Mouse (Mus musculus) heart, postnatal 25 days (tissue): Measurements from ENCODE around the gene D630045J12Rik. TPM values are rescaled to one million over a fixed set of nuclear protein-coding genes. Genes with fewer than 3 reads are reported as not detected.

Source experiments
- DNase-seq: peaks from one replicate; pipeline ENCODE4 v3.0.0; 2022; ENCODE audit warnings: low spot score
- intact Hi-C: fragments of 180-260 bp; cut with DNase I; formaldehyde crosslinking; loops from one replicate; pipeline ENCODE4 v1.15.1; 2025
- total RNA-seq, 2 experiments: library from RNA; stranded (reverse); gene quantifications; 2 replicates each; pipeline ENCODE4 v1.2.3; 2021

The D630045J12Rik gene
- total RNA-seq, 2 experiments from 2014 or later: 1.2 to 1.7 TPM

DNA sequence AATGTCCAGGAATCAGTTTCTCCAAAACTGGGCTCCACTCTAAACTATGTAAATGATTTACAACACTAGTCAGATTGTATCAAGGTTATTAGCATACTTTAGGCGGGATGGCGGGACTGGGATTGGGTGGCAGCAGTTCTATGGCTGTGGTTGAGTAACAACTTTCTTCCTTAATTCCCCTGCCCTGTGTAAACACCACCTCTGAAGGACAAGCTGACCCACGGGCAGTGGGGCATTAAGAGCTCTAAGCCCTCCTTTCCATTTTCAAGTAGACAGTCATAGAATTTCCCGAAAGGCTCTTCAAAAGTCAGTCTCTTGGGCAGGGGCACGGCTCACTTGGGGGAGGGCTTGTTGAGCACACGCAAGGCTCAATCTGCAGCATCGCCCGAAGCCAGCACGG lies 142.9 kb downstream of the D630045J12Rik start:
- no peak for DNase-seq
- intact Hi-C loops: no loop called here

DNA sequence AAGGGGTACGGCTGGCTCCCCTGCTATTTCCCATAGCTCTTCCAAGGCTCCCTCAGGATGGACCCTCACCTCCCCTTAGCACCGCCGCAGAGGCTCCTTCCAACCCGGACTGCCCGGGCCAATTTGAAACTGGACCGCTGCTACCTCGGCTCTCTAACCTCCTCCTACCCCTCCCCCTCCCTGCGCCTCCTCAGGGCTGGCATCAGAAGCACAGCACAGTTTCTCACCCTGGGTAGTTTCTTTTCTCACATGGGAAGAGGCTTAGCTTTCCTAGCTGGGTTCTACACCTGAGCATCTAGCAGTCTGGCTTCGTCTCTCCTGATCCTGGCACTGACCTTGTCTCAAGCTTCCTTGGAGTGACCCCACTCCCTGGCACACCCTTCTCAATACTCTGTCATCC lies 143.9 kb downstream of the D630045J12Rik start:
- intact Hi-C loops: no loop called here
- DNase-seq: no peak

DNA sequence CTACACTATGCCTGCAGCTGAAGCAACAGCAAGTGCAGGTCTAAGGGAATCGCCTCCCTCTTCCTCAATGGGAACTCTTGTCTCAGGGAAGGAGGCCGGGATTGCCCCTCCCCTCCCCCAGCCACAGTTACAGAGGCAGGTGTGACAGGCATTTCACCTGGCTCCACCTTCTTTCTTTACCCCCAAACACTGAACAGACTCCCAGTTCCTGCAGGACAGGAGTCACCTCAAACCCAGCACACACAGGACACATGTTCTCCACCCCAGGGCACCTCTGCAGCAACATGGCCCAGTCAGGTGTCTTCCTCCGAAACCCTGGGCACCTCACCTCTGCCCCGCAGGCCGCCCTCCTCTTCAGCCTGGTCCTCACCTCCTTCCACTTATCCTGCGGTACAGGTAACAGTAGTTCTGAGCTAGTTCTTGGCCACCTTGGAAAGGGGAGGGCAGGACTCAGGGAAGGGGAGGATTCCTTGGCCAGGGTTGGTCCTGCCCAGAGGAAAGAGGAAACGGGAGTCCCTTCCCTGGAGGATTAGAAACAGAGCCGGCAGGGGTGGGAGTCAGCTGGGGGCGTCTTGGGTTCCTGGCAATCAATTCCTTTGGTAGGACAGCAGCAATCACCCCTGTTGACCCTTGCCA lies 144.5 kb downstream of the D630045J12Rik start, which contains the start of gene Tmem213:
Tmem213 (plus strand) TSS at position 96 of the 636 bp plus-strand sequence.
- intact Hi-C loops: no loop called here
- no peak for DNase-seq

DNA sequence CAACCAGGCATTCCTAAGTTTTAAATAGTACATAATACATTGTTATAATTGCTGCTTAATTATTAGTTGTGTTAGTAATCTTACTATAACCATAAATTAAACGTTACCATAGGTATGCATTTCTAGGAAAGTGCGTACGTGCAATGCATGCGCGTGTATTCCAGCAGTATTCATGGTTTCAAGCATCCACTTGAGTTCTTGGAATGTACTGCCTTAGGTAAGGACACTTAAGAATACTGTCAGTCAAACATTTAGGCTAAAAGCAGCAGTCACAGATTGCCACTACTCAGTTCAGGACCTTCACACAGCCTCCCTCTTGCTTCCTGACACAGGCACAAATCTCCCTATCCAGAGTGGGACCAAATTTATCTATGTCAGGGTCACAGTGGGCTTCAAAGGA lies 145.4 kb downstream of the D630045J12Rik start:
- no peak for DNase-seq
- intact Hi-C loops: no loop called here

DNA sequence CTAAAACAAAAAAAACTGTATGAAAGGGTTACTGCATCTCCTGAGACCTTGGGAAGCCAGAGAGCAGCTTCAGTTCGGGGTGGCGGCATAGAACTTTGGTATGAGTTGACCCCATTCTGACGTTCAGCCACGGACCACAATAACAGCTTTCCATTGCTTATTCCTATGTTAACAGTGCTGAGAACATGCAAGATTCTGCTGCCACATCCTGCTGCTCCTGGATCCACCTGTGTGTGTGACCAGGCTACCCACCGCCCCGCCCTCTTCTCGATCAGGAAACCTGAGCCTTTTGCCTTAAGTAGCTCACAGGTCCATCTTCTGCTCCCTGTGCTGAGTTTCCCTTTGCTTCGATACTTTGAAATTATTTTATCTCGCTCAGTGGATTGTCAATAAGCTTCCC lies 147.9 kb downstream of the D630045J12Rik start:
- DNase-seq: no peak
- intact Hi-C loops: no loop called here

DNA sequence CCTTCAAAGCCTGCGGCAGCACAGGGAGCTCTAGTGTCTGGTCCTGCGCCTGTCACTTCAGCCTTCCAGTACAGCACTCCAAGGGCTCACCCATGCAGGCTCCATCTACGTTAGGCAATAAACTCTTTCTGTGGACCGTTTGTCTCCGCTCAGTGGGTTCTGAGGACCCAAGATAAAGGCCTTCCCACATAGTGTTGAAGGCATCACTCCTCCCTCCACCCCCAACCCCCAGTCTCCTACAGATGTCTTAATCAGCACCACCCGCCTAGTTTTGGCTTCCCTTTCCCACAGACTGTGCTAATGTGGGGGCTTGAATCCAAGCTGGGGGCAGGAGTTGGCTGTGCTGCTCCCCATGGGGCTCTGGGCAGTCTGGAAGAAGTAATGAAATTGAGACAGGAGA lies 150.0 kb downstream of the D630045J12Rik start:
- DNase-seq: no peak
- intact Hi-C loops: no loop called here

DNA sequence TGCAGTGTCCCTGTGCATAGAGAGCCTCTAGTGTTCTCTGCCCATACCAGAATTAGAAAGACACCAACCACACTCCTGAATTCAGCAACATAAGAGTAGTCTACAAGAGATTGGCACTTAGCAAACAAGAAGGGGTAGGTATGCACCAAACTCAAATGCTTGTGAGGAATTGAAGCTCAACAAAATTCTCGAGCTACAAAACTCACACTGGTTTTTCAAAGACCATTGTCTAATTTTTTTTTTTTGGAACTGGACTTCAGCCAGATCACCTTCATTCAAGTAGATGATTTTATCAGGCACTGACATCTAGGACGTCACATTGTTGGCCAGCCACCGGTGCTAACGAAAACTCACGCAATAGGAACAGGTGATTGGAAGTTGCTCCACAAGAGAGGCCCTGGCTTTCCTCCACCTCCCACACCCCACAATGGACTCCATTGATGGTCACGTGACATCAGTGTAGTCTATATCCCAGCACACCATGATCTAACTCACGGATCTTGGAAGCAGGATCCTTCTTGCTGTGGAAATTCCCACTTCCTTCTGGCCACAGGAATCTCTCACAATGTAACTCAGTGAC lies 151.5 kb downstream of the D630045J12Rik start:
- no peak for DNase-seq
- intact Hi-C loops: no loop called here

DNA sequence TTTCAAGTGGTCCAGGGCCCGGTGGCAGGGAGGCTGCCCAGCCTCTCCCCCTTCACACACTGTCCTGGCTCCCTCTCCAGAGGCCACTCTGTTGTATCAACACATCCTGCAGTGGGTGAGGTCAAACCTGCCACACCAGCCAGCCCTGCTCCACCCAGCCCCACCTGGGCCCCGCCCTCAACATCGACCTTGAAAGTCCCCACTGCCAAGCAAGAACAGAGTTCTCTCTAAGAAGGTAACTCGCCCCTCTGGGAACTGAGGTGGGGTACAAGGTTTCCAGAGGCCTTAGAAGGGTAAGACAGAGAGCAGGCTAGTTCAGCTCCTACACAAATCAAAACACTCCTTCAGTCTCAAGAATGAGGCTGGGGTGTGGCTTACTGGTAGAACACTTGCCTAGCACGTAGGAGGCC lies 156.8 kb downstream of the D630045J12Rik start:
- DNase-seq: no peak
- intact Hi-C loops: no loop called here

DNA sequence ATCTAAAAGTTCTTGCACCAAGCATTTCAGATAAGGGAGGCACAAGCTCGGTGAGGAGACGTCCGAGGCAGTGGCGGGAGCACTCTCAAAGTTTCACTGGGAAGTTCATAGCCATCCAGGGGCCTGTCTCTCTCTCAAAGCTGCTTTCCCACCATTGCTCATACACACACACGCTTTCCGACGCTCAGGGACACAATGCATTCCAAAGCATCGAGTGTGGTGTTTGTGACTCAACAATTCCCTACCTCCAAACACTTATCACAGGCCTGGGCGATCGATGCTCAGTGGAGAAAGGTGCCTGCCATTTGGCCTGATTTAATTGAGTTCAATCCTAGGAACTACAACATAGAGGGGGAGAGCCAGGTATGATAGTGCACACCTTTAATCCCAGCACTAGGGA lies 159.1 kb downstream of the D630045J12Rik start:
- no peak for DNase-seq
- intact Hi-C loops: no loop called here

DNA sequence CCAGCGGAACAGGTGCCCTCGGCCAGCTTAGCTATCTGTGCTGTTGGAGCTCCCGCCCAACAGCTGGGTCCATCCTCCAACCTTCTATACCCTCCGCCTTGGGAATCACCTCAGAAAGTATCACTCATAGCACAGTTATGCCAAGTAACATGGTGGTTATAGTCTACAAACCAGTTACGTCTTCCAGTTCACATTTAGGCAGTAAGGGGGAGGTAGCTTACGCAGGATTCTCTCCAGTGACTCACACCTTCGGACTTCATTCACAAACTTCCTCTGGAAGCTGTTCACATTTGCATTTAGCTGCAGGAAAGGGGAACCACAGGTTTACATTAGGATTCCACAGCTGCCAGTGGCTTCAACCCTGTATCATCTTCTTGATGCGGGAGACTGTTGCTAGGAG lies 161.3 kb downstream of the D630045J12Rik start:
- intact Hi-C loops: no loop called here
- DNase-seq: no peak

DNA sequence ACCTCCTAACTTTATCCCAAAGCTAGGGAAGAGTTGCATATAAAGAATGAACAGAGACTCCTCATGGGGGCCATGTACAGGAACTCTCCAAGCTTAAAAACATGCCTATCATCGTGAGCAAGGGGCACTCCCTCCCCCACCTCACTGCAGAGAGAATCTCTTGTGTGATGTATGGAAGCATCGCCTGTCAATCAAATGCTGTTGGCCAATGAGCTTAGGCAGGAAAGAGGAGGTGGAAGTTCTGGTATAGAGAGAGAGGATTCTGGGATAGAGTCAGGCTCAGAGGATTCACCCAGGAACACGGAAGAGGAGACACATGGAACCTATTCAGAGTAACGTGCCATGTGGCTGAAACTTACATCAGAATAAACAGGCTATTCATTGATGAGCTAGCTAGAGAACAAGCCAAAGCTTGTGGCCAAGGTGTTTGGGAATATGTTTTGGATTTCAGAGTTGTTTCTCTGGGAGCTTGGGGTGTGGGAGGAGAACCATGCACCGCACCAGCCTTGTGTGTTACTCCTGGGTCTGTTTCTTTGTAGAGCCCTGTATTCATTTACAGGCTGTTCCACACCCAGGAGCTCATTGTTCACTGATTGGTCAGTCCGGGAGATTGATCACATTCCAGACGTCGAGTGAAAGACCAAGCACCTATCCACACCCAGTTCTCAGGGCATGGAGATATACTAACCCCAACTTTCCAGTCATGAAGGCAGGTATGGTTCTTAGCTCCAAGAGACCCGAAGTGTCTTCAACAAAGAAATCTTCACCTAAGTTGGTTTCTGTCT lies 166.4 kb downstream of the D630045J12Rik start:
- no peak for DNase-seq
- intact Hi-C loops: no loop called here

DNA sequence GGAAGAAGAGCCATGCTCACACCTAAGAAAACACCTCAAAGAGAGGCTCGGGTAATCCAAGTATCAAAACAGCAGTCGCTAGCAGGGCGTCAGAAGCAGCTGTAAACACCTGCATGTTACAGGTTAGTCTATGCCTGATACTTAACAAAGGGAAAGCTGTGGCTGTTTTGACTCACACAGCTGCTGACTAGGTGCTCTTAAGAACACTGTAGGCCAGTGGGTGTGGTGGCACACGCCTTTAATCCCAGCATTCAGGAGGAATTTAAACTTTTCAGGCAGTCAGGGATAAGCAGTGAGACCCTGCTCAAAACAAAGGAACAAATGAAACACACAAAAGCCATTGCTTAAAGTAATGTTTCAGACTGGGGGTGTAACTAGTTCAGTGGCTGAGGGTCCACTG lies 170.6 kb downstream of the D630045J12Rik start:
- intact Hi-C loops: no loop called here
- DNase-seq: no peak

DNA sequence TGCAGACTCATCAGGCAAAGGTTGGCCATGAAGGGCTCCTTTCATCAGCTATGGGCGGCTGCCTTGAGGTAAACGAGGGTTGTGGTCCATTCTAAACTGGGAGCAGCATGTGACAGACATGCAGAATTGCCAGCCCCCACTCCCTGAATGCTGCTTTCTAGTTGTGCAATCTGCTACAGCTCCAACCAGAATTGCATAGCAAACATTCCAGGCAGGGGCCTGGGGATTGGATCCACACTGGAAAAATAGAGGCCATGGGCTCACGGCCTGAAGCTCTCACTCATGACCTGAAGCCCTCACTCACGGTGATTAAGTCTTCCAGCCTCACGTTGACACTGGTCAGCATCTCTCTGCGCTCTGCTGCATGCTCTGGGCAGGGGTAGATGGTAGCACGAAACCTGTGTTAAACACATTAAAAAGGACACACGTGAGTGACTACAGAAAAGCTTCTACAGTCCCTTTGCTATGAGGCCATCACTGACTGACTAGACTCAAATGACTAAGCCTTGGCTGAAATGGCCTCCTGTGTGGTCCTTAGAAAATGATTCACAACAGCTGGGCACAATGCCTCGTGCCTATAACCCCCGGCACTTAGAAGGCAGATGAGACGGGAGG lies 172.0 kb downstream of the D630045J12Rik start:
- intact Hi-C loops: no loop called here
- DNase-seq: peak; percentile 6

DNA sequence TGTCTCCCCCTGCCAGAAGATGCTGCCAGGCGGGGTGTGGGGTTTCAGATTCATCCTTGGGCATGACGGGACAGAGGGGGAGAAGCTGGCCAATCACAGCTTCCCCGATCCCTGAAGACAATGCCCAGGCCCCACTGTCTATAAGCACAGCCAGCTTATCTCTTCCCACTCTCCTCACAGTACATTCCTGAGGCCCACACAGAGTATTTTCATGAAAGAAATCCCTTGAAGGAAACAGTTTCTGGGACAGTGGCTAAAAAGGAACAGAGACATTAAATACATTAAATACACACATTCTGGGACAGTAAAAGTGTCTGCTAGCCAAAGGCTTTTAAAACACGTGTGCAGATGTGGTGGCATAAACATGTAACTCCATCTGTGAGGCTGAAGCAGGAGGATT lies 173.4 kb downstream of the D630045J12Rik start:
- DNase-seq: no peak
- intact Hi-C loops: no loop called here

DNA sequence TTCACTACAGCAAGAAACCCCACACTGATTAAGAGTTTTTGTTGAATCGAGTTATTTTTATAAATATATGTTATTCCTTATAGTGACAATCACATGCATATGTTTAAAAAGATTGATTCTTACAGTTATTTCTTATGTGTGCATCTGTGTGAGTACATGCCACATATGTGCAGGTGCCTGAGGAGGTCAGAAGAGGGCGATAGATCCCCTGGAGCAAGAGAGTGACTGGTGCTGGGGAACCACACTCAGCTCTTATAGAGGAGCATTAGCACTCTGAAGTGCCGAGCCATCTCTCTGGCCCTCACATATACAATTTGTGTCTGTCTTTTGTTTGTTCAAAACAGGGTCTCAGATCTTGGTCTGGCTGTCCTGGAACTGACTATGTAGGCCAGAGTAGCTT lies 180.2 kb downstream of the D630045J12Rik start:
- intact Hi-C loops: no loop called here

More for the DNA sequence above, 180.2 kb downstream of the D630045J12Rik start:
- DNase-seq: no peak

Other genes starting within 250 kb of the D630045J12Rik start
- gene Svopl, start 207.0 kb downstream of the D630045J12Rik start, total RNA-seq: under 1 TPM; 0.42 to 0.50 TPM
- gene Tmem213, start 144.8 kb downstream of the D630045J12Rik start, total RNA-seq: not detected
- 1 to 10 TPM; 2.1 to 3.4 TPM for gene Atp6v0a4, start 129.4 kb downstream of the D630045J12Rik start, total RNA-seq
- gene Zc3hav1l, start 45.2 kb upstream of the D630045J12Rik start, total RNA-seq: 1 to 10 TPM; 1.6 to 2.4 TPM
- gene Zc3hav1, start 100.6 kb upstream of the D630045J12Rik start, total RNA-seq: 10 to 100 TPM; 12.6 to 15.3 TPM
- gene Ttc26, start 127.5 kb upstream of the D630045J12Rik start, total RNA-seq: 1 to 10 TPM; 2.2 to 2.5 TPM
- gene Ubn2, start 179.9 kb upstream of the D630045J12Rik start, total RNA-seq: 10 to 100 TPM; 20.7 to 21.5 TPM